Mouse (Mus musculus): ENCODE data around the gene Ccr1l1.
"Not testable (repeated sequence)": the region's sequence is repeated elsewhere in the genome, so short reads cannot be mapped to it uniquely, and the experiment has no call there.

The Ccr1l1 gene

GRCm38 (mm10) chr9:123978308-123978707 is at the start of gene Ccr1l1:
Gene Ccr1l1 (minus strand): TSS chr9:123978408.
- no peak for DNase-seq (ENCODE audit: low spot score in 2 of 2)

DNA sequence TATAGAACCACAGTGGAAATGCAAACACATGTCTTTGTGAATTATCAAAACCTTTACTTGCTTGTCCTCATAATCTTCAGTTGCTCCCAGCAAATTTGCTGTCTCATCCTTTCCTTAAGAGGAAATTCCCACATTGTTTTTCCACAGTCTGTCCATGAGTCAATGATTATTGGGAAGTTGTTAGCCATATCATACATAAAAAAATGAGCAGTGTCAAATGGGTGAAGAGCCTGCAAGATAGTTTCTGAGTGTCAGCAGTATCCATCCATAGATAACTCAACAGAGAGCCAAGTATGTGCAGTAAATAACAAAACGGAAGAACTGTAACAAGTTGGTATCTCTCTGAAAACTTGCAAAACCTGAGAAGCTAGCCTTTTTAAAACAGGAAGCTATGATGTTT is 43.5 kb upstream of the Ccr1l1 start, which contains the start of gene Ccr3:
Ccr3 (plus strand) TSS at position 301 of the 400 bp plus-strand sequence.
- DNase-seq (ENCODE audit: low spot score in 2 of 2): no peak

DNA sequence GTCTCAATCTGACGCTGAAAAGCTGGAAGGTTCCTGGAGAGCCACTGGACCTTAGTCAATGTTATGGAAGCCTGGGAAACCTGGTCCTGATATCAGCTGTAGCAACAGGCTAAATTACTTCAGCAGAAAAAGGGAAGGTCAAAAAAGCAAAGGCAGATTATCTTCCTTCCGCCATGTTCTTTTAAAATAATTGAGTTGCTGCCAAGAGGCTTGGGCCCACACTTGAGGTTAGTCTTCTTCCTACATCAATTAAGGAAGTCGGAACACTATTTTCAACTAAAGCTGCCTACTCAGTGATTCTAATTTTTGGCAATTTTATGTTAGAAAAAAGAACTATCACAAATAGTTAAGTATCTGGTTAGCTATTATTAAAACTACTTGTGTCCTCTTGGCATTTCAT is 41.7 kb upstream of the Ccr1l1 start:
- DNase-seq (ENCODE audit: low spot score in 2 of 2): no peak

GRCm38 (mm10) chr9:124016048-124016447 is 37.8 kb upstream of the Ccr1l1 start:
- DNase-seq (ENCODE audit: low spot score in 2 of 2): no peak

DNA sequence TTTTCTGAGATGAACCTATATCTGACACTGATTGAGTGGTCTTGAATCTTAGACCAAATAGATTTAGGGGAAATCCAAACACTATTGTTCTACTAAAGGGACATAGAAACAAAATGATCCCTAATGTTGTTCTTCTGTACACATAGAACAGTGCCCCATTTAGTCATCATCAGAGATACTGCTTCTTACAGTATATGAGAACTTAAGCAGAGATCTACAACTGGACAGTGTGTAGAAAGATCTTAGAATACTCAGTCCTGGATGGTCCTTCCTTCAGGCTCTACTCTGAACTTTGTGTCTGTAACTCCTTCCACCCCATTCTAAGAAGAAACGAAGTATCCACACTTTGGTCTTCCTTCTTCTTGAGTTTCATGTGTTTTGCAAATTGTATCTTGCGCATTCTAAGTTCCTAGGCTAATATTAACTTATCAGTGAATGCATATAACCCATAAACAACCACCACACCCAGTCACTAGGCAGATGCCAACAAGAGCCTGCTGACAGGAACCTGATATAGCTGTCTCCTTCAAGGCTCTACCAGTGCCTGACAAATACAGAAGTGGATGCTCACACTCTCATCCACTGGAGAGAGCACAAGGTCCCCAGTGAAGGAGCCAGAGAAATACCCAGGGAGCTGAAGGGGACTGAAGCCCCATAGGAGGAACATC is 36.9 kb upstream of the Ccr1l1 start:
- no peak for DNase-seq (ENCODE audit: low spot score in 2 of 2)

GRCm38 (mm10) chr9:124013270-124013669 is 35.1 kb upstream of the Ccr1l1 start:
- DNase-seq (ENCODE audit: low spot score in 2 of 2): no peak

- DNase-seq (ENCODE audit: low spot score in 2 of 2): no peak
These were observed 34.5 kb upstream of the Ccr1l1 start for GRCm38 (mm10) chr9:124012691-124013090.

DNA sequence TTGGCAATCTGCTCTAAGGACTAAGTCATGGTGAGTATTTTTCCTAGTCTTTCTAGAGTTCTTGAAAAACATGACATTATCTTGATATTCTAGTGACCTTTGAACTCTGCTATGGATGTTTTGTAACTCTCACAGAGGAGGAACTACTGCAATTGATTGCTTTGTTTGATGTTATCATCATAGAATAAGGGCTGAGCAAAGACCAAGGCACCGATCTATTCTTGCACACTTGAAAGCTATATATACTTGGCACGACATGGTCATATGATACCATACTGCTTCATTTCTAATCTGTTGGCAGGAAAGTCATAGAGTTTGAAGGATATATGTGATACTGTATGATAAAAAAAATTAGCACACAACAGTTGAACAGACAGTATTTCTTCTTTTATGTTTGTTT is 21.6 kb upstream of the Ccr1l1 start:
- no peak for DNase-seq (ENCODE audit: low spot score in 2 of 2)

DNA sequence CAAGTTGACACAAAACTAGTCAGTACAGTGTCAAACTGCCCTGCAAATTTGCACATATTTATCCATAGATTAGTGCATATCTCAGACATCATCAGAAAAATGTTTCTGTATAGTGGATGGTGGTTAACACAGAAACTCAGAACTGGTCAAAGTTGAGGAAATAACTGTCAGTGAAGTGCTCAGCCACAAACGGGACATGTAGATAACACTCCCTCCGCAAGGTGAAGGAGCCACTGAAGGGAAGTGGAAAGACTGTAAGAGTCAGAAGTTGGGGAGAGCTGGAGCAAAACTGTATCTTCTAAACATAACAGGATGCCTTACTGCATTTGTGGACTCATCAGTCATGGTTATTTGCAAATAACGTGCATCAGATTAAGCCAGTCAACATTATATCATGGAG is 19.5 kb upstream of the Ccr1l1 start:
- DNase-seq (ENCODE audit: low spot score in 2 of 2): no peak

- no peak for DNase-seq (ENCODE audit: low spot score in 2 of 2)
These were observed 13.2 kb upstream of the Ccr1l1 start for GRCm38 (mm10) chr9:123991312-123991906.

DNA sequence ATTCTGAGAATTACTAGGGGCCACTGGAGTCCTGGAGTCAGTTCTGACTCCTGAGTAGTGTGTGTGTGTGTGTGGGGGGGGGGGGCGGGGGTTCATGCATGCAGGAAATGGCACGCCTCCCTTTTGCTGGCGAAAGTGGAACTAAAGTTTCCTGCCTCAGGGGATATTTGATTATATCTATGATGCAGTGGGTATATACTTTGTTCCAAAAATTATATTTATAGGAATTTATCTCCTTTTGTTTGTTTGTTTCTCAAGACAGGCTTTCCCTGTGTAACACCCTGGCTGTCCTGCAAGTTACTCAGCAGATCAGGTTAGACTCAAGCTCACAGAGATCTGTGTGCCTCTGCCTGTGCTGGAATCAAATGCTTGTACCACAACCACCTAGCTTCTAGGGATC is 11.5 kb upstream of the Ccr1l1 start:
- no peak for DNase-seq (ENCODE audit: low spot score in 2 of 2)

DNA sequence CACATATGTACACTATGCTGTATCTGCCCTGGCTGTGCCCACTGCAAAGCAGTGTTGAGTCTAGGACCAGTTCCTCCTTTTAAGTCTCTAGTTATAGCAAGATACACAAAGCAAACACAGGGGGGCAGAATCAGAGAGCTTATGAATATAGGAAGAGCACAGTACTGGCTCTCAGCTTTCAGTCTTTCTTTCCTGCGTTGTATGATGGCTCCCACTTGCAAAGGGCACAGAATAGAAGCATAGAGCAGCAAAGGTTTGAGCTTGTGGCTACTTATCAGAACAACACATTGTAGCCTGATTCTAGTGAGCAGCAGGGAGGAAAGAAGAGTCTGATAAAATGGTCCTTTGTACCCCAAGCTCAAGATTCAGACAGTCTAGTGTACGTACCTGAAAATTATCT is 8.0 kb upstream of the Ccr1l1 start:
- DNase-seq (ENCODE audit: low spot score in 2 of 2): no peak

DNA sequence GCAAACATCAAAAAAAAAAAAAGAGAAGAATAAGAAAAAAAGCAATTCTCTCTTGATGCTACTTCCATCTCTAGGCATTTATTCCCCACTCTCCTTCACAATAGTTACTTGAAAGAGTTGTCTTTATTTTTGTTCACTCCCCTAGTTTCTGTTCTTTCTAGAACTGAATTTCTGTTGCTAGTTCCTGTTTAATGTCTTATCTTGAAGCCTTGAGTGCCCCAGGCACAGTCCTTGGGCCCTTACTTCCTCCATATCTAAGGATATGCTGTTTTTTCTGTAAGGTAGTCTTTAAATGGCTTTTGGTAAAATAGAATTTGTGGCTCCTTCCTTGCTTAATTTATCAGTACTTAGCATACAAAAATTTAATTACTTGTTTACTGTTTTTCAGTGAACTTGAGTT is 6.7 kb upstream of the Ccr1l1 start:
- no peak for DNase-seq (ENCODE audit: low spot score in 2 of 2)

GRCm38 (mm10) chr9:123982720-123983119 is 4.5 kb upstream of the Ccr1l1 start:
- DNase-seq (ENCODE audit: low spot score in 2 of 2): no peak

GRCm38 (mm10) chr9:123981909-123982308 is 3.7 kb upstream of the Ccr1l1 start:
- no peak for DNase-seq (ENCODE audit: low spot score in 2 of 2)

DNA sequence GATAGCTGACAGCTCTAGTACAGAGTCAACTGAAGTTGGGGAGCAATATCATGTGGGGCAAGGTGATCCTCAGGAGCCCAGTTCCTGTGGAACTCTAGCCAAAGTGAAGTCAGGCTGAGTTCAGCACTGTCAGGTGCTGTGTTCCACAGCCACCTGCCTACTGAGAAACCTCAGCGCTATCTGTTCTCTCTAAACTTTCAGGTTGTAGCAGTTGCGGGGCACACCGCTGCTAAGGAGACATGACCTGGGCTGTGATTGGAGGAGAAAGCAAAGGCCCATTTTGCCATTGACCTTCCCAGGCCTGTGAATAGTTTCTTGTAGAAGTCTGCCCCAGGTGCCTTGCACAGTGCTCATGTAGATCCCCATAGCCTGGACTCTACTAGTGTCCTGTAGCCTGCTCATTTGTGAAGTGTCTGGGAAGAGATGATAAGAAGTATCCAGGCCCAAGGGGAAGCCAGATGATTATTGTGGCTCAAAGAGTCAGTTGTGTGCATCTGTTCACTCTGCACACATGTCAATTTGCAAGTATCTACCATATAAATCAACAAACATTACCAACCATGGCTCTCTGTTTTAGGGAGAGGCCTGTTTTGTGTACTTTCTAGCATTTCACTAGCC is 2.8 kb upstream of the Ccr1l1 start:
- not testable (repeated sequence) for DNase-seq (ENCODE audit: low spot score in 2 of 2)

DNA sequence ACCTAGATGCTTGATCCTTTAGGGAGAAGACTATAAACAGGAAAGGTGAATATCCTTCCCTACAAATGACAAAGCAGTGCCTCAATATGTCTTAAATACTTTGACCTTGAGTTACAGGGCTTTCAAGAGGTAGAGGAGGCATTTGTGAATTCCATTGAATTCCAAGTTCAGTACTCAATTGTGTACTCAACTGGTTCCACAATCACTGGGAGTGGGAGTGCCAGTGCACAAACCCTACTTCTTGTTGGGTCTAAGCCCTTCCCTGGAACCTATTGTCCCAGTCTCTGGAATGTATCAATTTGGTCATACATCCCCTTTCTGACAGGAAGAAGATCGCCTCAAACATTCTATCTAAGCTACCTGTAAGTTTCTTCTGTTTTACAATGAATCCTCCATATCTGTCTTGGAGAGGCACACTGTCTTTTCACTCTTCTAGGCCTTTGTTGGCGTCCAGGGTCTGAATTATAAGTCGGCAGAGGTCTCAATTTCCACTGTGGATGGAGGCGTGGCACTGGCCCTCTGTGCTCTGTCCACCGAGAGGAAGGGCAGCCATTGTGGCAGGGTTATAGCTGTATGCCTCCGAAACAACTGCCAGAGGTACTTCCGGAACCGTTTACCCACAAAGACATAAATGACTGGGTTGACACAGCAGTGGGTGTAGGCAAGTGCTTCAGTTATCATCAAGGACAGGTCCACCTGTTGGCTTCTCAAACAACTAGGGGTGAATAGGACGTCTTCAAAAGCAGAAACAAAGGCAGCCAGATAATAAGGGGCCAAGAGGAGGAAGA is 1.1 kb downstream of the Ccr1l1 start:
- DNase-seq (ENCODE audit: low spot score in 2 of 2): no peak

DNA sequence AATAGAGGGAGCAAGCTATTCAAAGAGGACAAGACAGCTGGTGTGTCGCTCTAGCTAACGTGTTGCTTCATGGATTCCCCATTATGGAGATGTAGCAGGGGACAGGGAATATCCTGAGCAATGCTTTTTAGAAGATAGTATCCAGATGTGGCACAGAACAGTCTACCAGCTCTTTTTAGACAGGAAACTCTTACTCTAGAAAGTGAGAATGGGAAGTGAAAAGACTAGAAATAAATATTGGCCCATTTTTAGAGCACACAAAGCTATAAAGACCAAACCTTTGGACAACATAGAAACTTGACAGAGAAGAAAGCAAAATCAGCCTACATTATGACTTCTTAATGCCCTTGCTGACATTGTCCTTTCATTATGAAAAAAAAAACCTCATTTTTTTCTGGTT is 2.6 kb downstream of the Ccr1l1 start:
- no peak for DNase-seq (ENCODE audit: low spot score in 2 of 2)

GRCm38 (mm10) chr9:123968290-123968912 is 9.8 kb downstream of the Ccr1l1 start, which contains the start of gene Ccr1:
Gene Ccr1 (minus strand): TSS chr9:123968692.
- DNase-seq (ENCODE audit: low spot score in 2 of 2): no peak

DNA sequence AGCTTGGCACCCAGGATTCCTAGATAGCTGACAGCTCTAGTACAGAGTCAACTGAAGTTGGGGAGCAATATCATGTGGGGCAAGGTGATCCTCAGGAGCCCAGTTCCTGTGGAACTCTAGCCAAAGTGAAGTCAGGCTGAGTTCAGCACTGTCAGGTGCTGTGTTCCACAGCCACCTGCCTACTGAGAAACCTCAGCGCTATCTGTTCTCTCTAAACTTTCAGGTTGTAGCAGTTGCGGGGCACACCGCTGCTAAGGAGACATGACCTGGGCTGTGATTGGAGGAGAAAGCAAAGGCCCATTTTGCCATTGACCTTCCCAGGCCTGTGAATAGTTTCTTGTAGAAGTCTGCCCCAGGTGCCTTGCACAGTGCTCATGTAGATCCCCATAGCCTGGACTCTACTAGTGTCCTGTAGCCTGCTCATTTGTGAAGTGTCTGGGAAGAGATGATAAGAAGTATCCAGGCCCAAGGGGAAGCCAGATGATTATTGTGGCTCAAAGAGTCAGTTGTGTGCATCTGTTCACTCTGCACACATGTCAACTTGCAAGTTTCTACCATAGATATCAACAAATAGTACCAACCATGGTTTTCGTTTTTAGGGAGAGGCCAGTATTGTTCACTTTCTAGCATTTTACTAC is 11.2 kb downstream of the Ccr1l1 start:
- not testable (repeated sequence) for DNase-seq (ENCODE audit: low spot score in 2 of 2)

- no peak for DNase-seq (ENCODE audit: low spot score in 2 of 2)
These were observed 13.4 kb downstream of the Ccr1l1 start for GRCm38 (mm10) chr9:123964776-123965175.
